Mouse (Mus musculus) kidney, postnatal 0 days (tissue): ENCODE measurements at regions not wholly inside any gene's neighbourhood (a gene's known extent, or its start where the extent isn't known, plus 50 kb on each side); places are given as distances from the start of the nearest gene placed in this dataset.

Experiments
- ATAC-seq: fragments of 200-750 bp; cut with Nextera tagmentation; replicated peaks from 2 replicates; pipeline ENCODE4 v1.8.0; 2017; ENCODE audit warnings: low read depth, moderate number of reproducible peaks, moderate TSS enrichment, moderate library complexity; ENCODE audit not compliant: low FRiP score
- DNase-seq: peaks from one replicate; pipeline ENCODE4 v3.0.0-alpha.2; 2016; ENCODE audit warnings: low spot score
- H3K27ac ChIP-seq: fragments of 300-500 bp; sonication (generic); 2 replicates; pipeline ENCODE4 v1.5.1; 2014; ENCODE audit warnings: mild to moderate bottlenecking
- H3K27me3 ChIP-seq: fragments of 300-500 bp; sonication (generic); 2 replicates; pipeline ENCODE4 v1.6.1; 2014; ENCODE audit warnings: low read length, mixed read lengths; ENCODE audit not compliant: insufficient read depth
- H3K36me3 ChIP-seq: fragments of 300-500 bp; sonication (generic); 2 replicates; pipeline ENCODE4 v1.6.1; 2014; ENCODE audit warnings: low read length, mixed read lengths; ENCODE audit not compliant: insufficient read depth
- H3K4me1 ChIP-seq: fragments of 300-500 bp; sonication (generic); replicated peaks from 2 replicates; pipeline ENCODE4 v1.6.1; 2014; ENCODE audit warnings: antibody characterized with exemption, low read length, mixed read lengths; ENCODE audit not compliant: insufficient read depth
- H3K4me2 ChIP-seq: fragments of 300-500 bp; sonication (generic); 2 replicates; pipeline ENCODE4 v1.6.1; 2014; ENCODE audit warnings: mild to moderate bottlenecking, low read length, moderate library complexity, mixed read lengths
- H3K4me3 ChIP-seq: fragments of 300-500 bp; sonication (generic); replicated peaks from 2 replicates; pipeline ENCODE4 v1.5.1; 2014; ENCODE audit warnings: low read depth, low read length
- H3K9ac ChIP-seq: fragments of 300-500 bp; sonication (generic); 2 replicates; pipeline ENCODE4 v1.6.1; 2014; ENCODE audit warnings: low read depth, low read length
- H3K9me3 ChIP-seq: fragments of 300-500 bp; sonication (generic); replicated peaks from 2 replicates; pipeline ENCODE4 v1.6.1; 2016; ENCODE audit warnings: low read length, inconsistent platforms, mixed read lengths
- CTCF ChIP-seq: IDR thresholded peaks from 2 replicates; pipeline ENCODE4 v1.5.1; 2016; ENCODE audit warnings: antibody characterized with exemption, low read depth, mild to moderate bottlenecking, moderate library complexity
- WGBS: fragments of 180-500 bp; shearing (Covaris S2); extraction: QIAGEN DNeasy Blood & Tissue Kit; methylation state at CpG from one replicate; pipeline ENCODE4 v1.1.7; 2014; 5-methylcytosine and 5-hydroxymethylcytosine counted together

DNA sequence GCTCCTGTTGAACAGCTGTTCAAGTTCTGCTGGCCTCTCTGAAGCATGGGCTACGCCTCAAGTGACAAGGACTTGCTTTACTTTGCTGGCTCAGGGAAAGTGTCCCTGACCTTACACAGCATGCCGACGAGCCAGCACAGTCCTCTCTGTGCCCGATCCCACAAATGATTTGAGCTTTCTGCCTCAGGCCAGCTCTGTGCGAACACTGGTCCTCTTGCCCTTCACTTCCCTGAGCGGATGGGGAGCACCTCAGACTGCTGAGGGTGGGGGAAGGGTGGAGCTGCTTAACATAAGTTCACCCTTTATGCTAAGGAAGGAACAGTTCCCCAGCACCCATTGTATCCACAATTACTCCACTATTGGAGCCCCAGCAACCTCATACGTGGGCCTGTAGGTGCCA, 223.7 kb upstream of the Mgmt start:
- Histone ChIP-seq H3K4me1 (0 out of 2 replicates have a peak, but pooled peaks cover 3% of the 10 kb centered on the region), H3K27me3 (peaks cover 9% of the 10 kb centered on the region), H3K4me3 (no peak overlapping the region), H3K27ac (no peak overlapping the region), H3K4me2 (no peak overlapping the region), H3K36me3 (no peaks in the 10 kb centered on the region), H3K9ac (no peak overlapping the region), H3K9me3 (no peaks in the 10 kb centered on the region)
- no peak for ATAC-seq
- no peak for DNase-seq
- WGBS = 74% methylated on average over 7 of the region's 7 CpGs
- TF ChIP-seq CTCF = no peak

GRCm38 (mm10) chr7:136674159-136674558, 220.3 kb upstream of the Mgmt start:
- Histone ChIP-seq H3K4me2 (no peak overlapping the region), H3K4me3 (no peak overlapping the region), H3K36me3 (no peaks in the 10 kb centered on the region), H3K9me3 (no peaks in the 10 kb centered on the region), H3K9ac (no peak overlapping the region), H3K27me3 (peaks cover 4% of the 10 kb centered on the region; the same call in 1 of the 2 replicates), H3K27ac (no peak overlapping the region), H3K4me1 (no peaks in the 10 kb centered on the region)
- 29% methylated on average over 5 of the region's 5 CpGs for WGBS
- ATAC-seq (no peak), DNase-seq (no peak)
- no peak for TF ChIP-seq CTCF

- Histone ChIP-seq H3K9me3 (no peaks in the 10 kb centered on the region), H3K4me1 (no peaks in the 10 kb centered on the region), H3K4me3 (no peak overlapping the region), H3K36me3 (no peaks in the 10 kb centered on the region), H3K27ac (no peak overlapping the region), H3K27me3 (peaks cover 4% of the 10 kb centered on the region; the same call in 1 of the 2 replicates), H3K9ac (no peak overlapping the region), H3K4me2 (no peak overlapping the region)
- no peak for TF ChIP-seq CTCF
- no peak for DNase-seq
- 18% methylated on average over 5 of the region's 5 CpGs for WGBS
- ATAC-seq = no peak
These were observed 219.4 kb upstream of the Mgmt start for GRCm38 (mm10) chr7:136675041-136675440.

GRCm38 (mm10) chr7:136676104-136676503, 218.3 kb upstream of the Mgmt start:
- H3K27ac ChIP-seq = no peak overlapping the region
- no peaks in the 10 kb centered on the region for H3K9me3 ChIP-seq
- no peaks in the 10 kb centered on the region for H3K36me3 ChIP-seq
- H3K4me1 ChIP-seq = no peaks in the 10 kb centered on the region
- H3K4me3 ChIP-seq = no peak overlapping the region
- 23% methylated on average over 6 of the region's 6 CpGs for WGBS
- peaks cover 4% of the 10 kb centered on the region; the same call in 1 of the 2 replicates for H3K27me3 ChIP-seq
- TF ChIP-seq CTCF = no peak
- no peak overlapping the region for H3K4me2 ChIP-seq
- H3K9ac ChIP-seq = no peak overlapping the region
- ATAC-seq (no peak), DNase-seq (peak; percentile 51)

- H3K27me3 ChIP-seq = peaks cover 4% of the 10 kb centered on the region; the same call in 1 of the 2 replicates
These were observed 217.3 kb upstream of the Mgmt start for GRCm38 (mm10) chr7:136676987-136677545.

GRCm38 (mm10) chr7:136689579-136689978, 204.8 kb upstream of the Mgmt start:
- WGBS = 19% methylated on average over 6 of the region's 6 CpGs
- Histone ChIP-seq H3K4me2 (peak overlapping the region; percentile 30), H3K4me3 (no peak overlapping the region), H3K9me3 (no peaks in the 10 kb centered on the region), H3K36me3 (no peaks in the 10 kb centered on the region), H3K4me1 (peaks cover 3% of the 10 kb centered on the region; the same call in 1 of the 2 replicates), H3K27me3 (no peaks in the 10 kb centered on the region), H3K9ac (no peak overlapping the region), H3K27ac (0 out of 2 replicates have a peak overlapping the region, but pooled peaks have one; percentile 2)
- TF ChIP-seq CTCF = no peak
- DNase-seq (peak; percentile 39), ATAC-seq (no peak)

More at GRCm38 (mm10) chr7:136676987-136677545, 217.3 kb upstream of the Mgmt start:
- Histone ChIP-seq H3K36me3 (no peaks in the 10 kb centered on the region), H3K9me3 (no peaks in the 10 kb centered on the region), H3K4me3 (no peak overlapping the region), H3K9ac (no peak overlapping the region), H3K4me1 (no peaks in the 10 kb centered on the region), H3K27ac (no peak overlapping the region), H3K4me2 (no peak overlapping the region)
- no peak for TF ChIP-seq CTCF
- DNase-seq (no peak), ATAC-seq (no peak)
- 57% methylated on average over 17 of the region's 17 CpGs for WGBS

GRCm38 (mm10) chr7:136706246-136706645, 188.2 kb upstream of the Mgmt start:
- Histone ChIP-seq H3K4me3 (no peak overlapping the region), H3K9me3 (no peaks in the 10 kb centered on the region), H3K27ac (no peak overlapping the region), H3K9ac (no peak overlapping the region), H3K36me3 (no peaks in the 10 kb centered on the region), H3K4me1 (0 out of 2 replicates have a peak, but pooled peaks cover 5% of the 10 kb centered on the region), H3K27me3 (no peaks in the 10 kb centered on the region), H3K4me2 (no peak overlapping the region)
- no peak for DNase-seq
- 89% methylated on average over 1 of the region's 1 CpGs for WGBS
- ATAC-seq = no peak
- no peak for TF ChIP-seq CTCF
